Mouse (Mus musculus) Patski (cell line): ENCODE results near the gene Stk11ip. TPM values are rescaled to one million over a fixed set of nuclear protein-coding genes. Genes with fewer than 3 reads are reported as not detected.

Experiments used
- ATAC-seq: fragments of 100-300 bp; one replicate; pipeline ENCODE4 v1.8.0; 2021
- CTCF ChIA-PET: fragments of 350-600 bp; sonication (Branson Sonifier 250); formaldehyde crosslinking; loops from one replicate; lab custom pipeline; 2022; ENCODE audit warnings: inconsistent platforms; lab: Charles Lee
- POLR2A ChIA-PET: fragments of 350-600 bp; sonication (Branson Sonifier 250); formaldehyde crosslinking; loops from one replicate; lab custom pipeline; 2022; ENCODE audit warnings: antibody characterized with exemption, inconsistent platforms; lab: Charles Lee
- DNase-seq: peaks from one replicate; pipeline ENCODE4 v3.0.0-alpha.2; 2011; ENCODE audit warnings: low read depth, low spot score
- H3K27me3 ChIP-seq: fragments of 371-371 bp; one replicate; pipeline ENCODE4 v1.5.1; 2021
- CTCF ChIP-seq: fragments of 100-300 bp; IDR thresholded peaks from one replicate; pipeline ENCODE4 v1.5.1; 2021
- in situ Hi-C: fragments of 300-500 bp; cut with MboI; formaldehyde crosslinking; loops from 3 replicates; pipeline ENCODE4 v1.11.1; 2018; ENCODE audit warnings: low pct_unique_long_range_greater_than_20kb, mixed read lengths
- polyA plus RNA-seq: library from polyadenylated mRNA; unstranded; gene quantifications from one replicate; pipeline ENCODE4 v1.2.3, GENCODE M21; 2021

Gene Stk11ip
- polyA plus RNA-seq, 1 experiment from 2014 or later, result 22.7 TPM

GRCm38 (mm10) chr1:75564102-75564501, 42.8 kb downstream of the Stk11ip start:
- ATAC-seq (no peak), DNase-seq (no peak)
- CTCF ChIA-PET, result interaction anchor here (1.5 to 1.7 kb wide), 2 partner anchors 9 to 87 kb away, joined by 4 read pairs; no protein-coding TSS in a partner anchor
- no peak for TF ChIP-seq CTCF
- peaks cover 7% of the 10 kb centered on the region for H3K27me3 ChIP-seq
- POLR2A ChIA-PET, result interaction anchor here (1.0 to 1.6 kb wide), 3 partner anchors 12 to 77 kb away, joined by 3 to 7 read pairs (median 4); partner anchors contain the start of gene Slc4a3
- in situ Hi-C loops, result no loop called here

GRCm38 (mm10) chr1:75564916-75565315, 43.6 kb downstream of the Stk11ip start:
- peaks cover 7% of the 10 kb centered on the region for H3K27me3 ChIP-seq
- no peak for TF ChIP-seq CTCF
- DNase-seq, result no peak
- in situ Hi-C loops, result no loop called here
- no peak for ATAC-seq
- POLR2A ChIA-PET, result interaction anchor here (1.0 kb wide), 1 partner anchor 19 kb away, joined by 3 read pairs; the partner anchor contains the start of gene Slc4a3
- CTCF ChIA-PET, result no interaction called here

GRCm38 (mm10) chr1:75565616-75566015, 44.3 kb downstream of the Stk11ip start:
- ATAC-seq, result no peak
- DNase-seq, result no peak
- CTCF ChIA-PET, result no interaction called here
- peaks cover 13% of the 10 kb centered on the region for H3K27me3 ChIP-seq
- POLR2A ChIA-PET, result no interaction called here
- in situ Hi-C loops, result no loop called here
- no peak for TF ChIP-seq CTCF

GRCm38 (mm10) chr1:75570403-75570802, 49.1 kb downstream of the Stk11ip start:
- DNase-seq (no peak), ATAC-seq (no peak)
- TF ChIP-seq CTCF, result no peak
- CTCF ChIA-PET, result interaction anchor here (1.3 to 1.8 kb wide), 3 partner anchors 7 to 146 kb away, joined by 3 to 6 read pairs (median 3); no protein-coding TSS in a partner anchor
- POLR2A ChIA-PET, result no interaction called here
- peaks cover 35% of the 10 kb centered on the region for H3K27me3 ChIP-seq
- in situ Hi-C loops, result no loop called here

- ATAC-seq, result no peak
- DNase-seq, result no peak
- POLR2A ChIA-PET, result interaction anchor here (1.4 kb wide), 1 partner anchor 77 kb away, joined by 3 read pairs; no protein-coding TSS in a partner anchor
- CTCF ChIA-PET, result interaction anchor here (1.1 to 4.1 kb wide), 3 partner anchors 9 to 96 kb away, joined by 4 to 13 read pairs (median 5); no protein-coding TSS in a partner anchor
- TF ChIP-seq CTCF, result no peak
- in situ Hi-C loops, result no loop called here
- peaks cover 28% of the 10 kb centered on the region for H3K27me3 ChIP-seq
Observed at GRCm38 (mm10) chr1:75572776-75573175, 51.4 kb downstream of the Stk11ip start.

- ATAC-seq (no peak), DNase-seq (no peak)
- in situ Hi-C loops, result no loop called here
- no peak for TF ChIP-seq CTCF
- CTCF ChIA-PET, result interaction anchor here (1.1 to 4.1 kb wide), 2 partner anchors 10 to 14 kb away, joined by 4 to 13 read pairs; no protein-coding TSS in a partner anchor
- POLR2A ChIA-PET, result interaction anchor here (1.4 kb wide), 1 partner anchor 78 kb away, joined by 3 read pairs; no protein-coding TSS in a partner anchor
- peaks cover 28% of the 10 kb centered on the region for H3K27me3 ChIP-seq
Observed at GRCm38 (mm10) chr1:75573715-75574114, 52.4 kb downstream of the Stk11ip start.

- ATAC-seq, result no peak
- CTCF ChIA-PET, result interaction anchor here (4.1 kb wide), 1 partner anchor 15 kb away, joined by 13 read pairs; no protein-coding TSS in a partner anchor
- in situ Hi-C loops, result no loop called here
Observed at GRCm38 (mm10) chr1:75574476-75575310, 53.4 kb downstream of the Stk11ip start.

GRCm38 (mm10) chr1:75581936-75582624, 60.8 kb downstream of the Stk11ip start:
- DNase-seq (no peak), ATAC-seq (no peak)
- H3K27me3 ChIP-seq, result peaks cover 20% of the 10 kb centered on the region
- ChIA-PET POLR2A (no interaction called here), CTCF (interaction anchor here (0.6 to 1.0 kb wide), 2 partner anchors 24 to 238 kb away, joined by 3 read pairs; no protein-coding TSS in a partner anchor)
- no peak for TF ChIP-seq CTCF
- in situ Hi-C loops, result no loop called here

More at GRCm38 (mm10) chr1:75574476-75575310, 53.4 kb downstream of the Stk11ip start:
- POLR2A ChIA-PET, result interaction anchor here (0.5 to 1.4 kb wide), 2 partner anchors 11 to 19 kb away, joined by 4 to 5 read pairs; no protein-coding TSS in a partner anchor
- TF ChIP-seq CTCF, result no peak
- H3K27me3 ChIP-seq, result peaks cover 36% of the 10 kb centered on the region
- DNase-seq, result no peak

GRCm38 (mm10) chr1:75582625-75582956, 61.3 kb downstream of the Stk11ip start:
- DNase-seq, result no peak
- no peak for TF ChIP-seq CTCF
- peaks cover 20% of the 10 kb centered on the region for H3K27me3 ChIP-seq
- in situ Hi-C loops, result no loop called here
- ChIA-PET POLR2A (no interaction called here), CTCF (interaction anchor here (1.0 kb wide), 1 partner anchor 23 kb away, joined by 3 read pairs; no protein-coding TSS in a partner anchor)
- no peak for ATAC-seq

- TF ChIP-seq CTCF, result no peak
- ATAC-seq (no peak), DNase-seq (no peak)
- ChIA-PET POLR2A (no interaction called here), CTCF (interaction anchor here (1.0 kb wide), 1 partner anchor 23 kb away, joined by 3 read pairs; no protein-coding TSS in a partner anchor)
- in situ Hi-C loops, result no loop called here
- peaks cover 20% of the 10 kb centered on the region for H3K27me3 ChIP-seq
Observed at GRCm38 (mm10) chr1:75583034-75583433, 61.7 kb downstream of the Stk11ip start.
